Mouse (Mus musculus): ENCODE results near the gene Daxx.
A peak's percentile ranks its signal among the peaks of the same experiment; 100 is the strongest.
"Not testable (repeated sequence)": the region's sequence is repeated elsewhere in the genome, so short reads cannot be mapped to it uniquely, and the experiment has no call there.

The Daxx gene

DNA sequence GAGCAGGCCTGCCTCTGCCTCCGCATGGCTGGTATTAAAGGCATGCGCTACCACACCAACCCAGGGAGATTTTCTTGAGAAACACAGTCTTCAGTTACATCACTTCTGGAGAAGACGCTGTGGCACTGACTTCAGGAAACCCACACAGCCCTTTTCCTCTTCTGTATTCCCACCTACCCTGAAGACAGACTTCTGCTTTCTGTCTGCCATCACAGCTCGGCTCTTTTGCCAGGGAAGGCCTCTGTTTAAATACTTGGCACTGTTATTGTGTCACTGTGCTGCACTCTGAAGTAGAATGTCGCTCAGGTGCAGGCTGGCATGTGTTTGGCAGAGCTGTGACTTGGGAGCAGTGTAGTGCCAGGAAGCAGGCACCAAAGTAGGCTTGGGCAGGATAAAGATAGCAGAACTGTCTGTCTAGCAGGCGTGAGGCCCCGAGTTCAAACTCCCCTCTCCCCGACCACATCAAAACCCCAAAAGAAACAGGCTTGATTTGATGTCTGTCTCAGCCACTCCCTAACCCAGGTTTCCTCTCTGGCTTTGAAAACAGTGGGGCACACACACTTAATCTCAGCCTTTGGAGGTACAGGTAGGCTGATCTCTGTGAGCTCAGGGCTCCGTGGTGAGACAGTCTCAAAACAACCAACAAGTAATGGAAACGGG lies 38.3 kb downstream of the Daxx start:
- DNase-seq: no peak

DNA sequence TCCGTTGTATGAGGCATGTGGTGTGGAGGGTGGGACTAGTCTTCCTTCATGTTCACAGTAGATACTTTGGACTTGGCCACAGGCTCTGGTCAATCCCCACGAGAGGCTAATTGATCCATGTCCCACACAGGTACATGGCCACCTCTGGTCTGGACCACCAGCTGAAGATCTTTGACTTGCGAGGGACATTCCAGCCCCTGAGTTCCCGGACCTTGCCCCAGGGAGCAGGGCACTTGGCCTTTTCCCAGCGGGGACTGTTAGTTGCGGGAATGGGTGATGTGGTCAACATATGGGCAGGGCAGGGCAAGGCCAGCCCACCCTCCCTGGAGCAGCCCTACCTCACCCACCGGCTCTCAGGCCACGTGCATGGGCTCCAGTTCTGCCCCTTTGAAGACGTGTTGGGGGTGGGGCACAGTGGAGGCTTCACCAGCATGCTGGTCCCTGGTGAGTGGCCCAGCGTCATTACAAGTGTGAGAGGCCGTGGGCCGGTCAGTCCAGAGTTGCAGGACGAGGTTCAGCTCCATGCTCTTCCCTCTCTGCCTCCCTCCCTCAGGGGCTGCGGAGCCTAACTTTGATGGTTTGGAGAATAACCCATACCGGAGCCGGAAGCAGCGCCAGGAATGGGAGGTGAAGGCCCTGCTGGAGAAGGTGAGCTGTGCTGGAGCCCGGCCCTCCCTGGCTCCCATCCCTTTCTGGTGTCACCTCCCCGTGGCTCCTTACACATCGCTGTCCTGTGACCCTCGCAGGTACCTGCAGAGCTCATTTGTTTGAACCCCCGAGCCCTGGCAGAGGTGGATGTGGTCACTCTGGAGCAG lies 39.1 kb downstream of the Daxx start:
- no peak for DNase-seq

DNA sequence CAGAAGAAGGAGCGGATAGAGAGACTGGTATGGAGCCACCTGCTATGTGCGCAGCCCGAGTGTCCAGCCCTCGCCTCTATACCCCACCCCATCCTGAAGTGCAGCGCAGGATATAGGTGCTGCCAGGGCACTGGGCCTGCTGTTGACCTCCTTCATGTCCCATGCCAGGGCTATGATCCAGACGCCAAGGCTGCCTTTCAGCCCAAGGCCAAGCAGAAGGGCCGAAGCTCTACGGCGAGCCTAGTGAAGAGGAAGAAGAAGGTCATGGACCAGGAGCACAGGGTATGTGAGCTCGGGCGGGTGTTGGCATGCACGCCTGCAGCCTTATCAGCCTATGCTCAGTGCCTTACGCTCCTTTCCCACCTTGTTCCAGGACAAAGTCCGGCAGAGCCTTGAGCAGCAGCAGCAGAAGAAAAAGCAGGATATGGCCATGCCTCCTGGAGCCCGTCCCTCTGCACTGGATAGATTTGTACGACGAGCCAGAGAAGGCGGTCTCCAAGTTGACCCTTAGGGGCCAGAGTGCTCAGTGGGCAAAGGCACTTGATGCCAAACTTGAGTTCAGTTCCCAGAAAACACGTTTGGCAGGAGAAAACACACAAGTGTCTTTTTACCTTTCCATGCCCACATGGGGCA lies 39.8 kb downstream of the Daxx start:
- no peak for DNase-seq

DNA sequence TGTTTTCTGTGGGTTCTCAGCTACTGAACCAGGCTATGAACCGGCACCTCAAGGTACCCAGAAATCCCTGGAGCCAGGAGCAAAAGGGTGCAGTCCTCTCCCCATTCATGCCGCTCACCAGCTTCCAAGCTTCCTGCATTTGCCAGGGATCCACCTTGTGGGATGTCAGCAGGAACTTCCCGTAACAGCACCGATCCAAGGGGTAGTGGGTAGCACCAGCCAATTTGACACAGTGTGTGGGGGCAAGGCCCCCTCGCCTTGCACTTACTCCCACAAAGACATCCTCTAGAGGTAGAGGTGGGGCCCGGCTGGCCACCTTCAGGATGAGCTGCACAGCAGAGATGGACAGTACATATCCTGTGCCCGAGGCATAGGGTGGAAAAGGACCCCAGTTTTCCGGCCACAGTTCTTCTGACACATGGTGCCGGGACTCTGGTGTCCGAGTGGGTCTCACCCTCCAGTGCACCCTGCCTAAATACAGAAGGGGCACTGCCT lies 41.0 kb downstream of the Daxx start:
- no peak for DNase-seq

DNA sequence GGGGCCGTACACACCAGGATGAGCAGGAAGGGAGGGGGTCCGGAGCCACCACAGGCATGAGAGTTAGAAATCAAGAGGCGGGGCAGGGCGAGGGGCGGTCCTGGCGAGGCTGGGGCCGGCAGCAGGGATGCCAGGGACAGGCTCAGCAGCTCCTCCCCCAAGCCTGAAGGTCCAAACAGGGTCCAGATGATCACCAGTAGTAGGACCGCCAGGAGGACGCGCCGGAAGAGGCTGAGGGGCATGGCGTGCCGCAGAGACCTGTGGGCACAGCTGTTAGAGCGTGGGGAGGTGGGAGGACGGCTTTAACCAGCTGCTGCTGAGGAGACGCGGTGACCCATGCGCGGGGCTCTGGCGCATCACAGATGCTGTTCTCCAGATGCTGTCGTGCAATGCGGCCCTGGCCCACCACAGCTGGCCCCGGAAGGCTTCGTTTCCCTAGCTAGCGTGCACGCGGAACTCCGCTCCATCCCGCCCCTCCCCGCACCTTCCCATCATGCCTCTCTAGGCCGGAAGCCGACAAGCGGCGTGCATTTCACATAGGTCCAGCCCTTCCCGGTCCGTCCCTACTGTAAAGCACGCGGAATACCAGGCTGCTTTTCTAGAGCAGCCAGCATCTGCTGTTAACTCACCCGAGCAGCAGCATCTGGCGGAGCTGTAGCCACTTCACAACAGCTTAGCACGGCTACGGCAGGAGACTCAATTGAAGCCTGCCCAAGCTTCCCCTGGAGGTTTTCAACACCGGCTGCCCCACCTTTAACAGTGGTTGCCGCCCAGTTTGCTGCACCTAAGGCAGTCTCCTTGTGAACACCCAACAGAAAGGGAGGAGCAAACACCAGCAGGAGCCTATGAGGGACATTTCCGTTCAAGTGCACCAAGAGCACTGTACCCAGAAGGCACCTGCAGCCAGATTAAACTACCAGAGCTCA lies 42.1 kb downstream of the Daxx start, which contains the start of gene B3galt4:
B3galt4 (minus strand) TSS at position 468 of the 926 bp plus-strand sequence.
- peak; percentile 90 to 94 for DNase-seq

DNA sequence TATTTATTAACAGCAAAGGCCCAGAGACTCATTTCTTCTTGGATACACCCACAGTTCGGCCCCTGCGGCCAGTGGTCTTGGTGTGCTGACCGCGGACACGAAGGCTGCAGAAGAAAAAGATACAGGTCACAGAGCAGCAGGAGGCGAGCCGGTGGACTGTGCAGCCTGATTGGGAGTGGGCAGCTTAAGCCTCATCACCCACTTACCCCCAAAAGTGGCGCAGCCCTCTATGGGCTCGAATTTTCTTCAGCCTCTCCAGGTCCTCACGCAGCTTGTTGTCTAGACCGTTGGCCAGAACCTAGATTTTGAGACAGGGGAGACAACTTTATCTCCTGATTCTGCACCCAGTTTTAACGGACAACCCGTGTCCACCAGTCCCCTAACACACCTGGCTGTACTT lies 42.8 kb downstream of the Daxx start:
- DNase-seq: not testable (repeated sequence)

DNA sequence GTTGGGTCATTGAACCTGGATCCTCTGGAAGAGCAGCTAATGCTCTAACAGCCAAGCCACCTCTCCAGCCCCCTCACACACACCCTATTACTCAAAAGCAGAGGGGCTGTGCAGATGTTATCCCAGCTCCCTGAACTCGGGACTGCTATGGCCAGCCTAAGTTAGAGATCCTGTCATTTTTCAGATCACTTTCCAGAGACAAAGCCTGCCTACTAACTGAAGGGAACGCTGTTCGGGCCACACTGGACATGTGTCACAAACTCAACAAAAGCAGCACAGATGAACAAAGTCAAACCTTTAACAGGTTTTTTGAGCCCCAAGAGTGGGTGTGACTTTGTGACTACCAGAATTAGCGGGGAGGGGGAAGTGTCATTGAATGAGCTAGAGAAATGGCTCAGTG lies 43.7 kb downstream of the Daxx start:
- no peak for DNase-seq

DNA sequence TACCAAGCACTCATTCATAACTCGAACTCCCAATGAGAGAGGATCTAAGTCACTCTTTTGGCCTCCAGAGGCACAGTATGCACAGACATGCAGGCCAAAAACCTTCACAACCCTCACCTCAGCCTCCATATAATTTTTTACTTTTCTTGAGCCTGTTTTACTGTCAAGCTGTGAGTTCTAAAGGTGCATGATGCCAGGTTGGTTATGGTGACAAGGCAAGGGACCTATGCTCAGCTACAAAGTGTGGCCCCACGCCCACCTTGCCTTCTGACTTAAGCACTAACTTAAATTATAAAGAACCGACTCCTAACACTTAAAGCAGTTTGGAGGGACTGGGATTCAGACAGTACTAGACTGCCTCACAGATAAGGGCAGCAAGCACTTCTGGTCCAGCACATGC lies 44.1 kb downstream of the Daxx start:
- DNase-seq: no peak

DNA sequence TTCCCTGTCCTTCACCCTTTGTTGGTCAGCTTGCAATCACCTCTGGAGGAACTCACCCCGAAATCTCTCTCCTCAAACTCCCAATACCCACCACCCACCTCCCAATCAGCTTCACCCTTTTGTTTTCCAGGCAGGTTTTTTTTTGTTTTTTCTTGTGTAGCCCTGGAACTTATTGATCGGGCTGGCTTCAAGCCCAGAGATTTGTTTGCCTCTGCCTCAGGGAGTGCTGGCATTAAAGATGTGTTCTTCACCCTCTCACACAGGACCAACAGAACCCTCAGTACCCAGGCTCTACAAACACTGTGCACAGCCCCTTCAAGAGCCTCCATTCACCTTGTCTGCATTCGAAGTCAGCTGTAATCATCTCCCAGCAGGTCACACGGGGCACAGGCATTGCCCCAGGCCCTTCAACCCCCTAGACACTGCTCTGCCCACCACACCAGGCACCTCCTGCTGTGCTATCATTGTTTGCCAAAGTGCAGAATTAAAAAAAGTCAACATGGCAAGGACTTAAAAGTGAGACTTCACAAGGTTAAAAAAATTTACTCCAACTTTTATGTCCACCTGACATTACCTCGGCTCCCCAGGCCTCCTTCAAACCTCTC lies 44.8 kb downstream of the Daxx start:
- DNase-seq: no peak

DNA sequence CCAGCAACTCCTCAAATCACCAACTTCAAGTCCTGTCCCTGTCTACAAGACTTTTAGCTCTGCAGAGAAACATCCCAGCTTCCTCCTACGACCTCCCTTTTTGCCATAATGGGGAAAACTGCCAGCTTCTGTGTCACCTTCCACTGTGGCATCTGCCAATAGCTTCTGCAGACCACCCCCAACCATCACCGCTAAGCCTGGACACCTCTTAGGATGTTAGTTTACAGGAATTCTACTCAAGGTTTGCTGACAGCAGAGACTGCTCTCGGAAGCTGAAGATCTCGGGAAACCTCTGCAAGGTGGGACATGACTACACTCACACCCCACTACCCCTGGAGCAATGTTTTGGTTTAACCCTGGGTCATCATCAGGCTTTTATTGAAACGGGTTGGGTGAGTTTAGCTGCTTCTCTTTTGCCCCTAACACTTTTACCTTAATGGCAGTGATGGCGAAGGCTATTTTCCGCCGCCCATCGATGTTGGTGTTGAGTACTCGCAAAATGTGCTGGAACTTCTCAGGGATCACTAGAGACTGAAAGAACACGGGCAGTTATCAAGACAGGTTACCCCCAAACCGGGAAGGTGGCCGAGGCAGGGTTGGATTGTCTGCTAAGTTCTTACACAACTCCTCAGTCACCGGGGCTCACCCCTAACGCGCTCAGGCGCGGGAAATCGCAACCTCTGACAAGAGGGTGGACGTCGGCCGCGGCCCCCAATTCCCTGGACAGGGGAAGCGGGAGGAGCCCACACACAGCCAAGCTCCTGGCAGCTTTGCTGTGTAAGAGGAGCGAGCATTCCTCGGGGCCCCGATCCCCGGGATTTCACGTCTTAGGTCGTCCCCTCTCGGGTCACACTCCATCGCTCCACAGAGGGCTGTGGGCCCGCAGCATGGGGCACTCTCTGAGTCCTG lies 45.7 kb downstream of the Daxx start:
- DNase-seq: no peak

DNA sequence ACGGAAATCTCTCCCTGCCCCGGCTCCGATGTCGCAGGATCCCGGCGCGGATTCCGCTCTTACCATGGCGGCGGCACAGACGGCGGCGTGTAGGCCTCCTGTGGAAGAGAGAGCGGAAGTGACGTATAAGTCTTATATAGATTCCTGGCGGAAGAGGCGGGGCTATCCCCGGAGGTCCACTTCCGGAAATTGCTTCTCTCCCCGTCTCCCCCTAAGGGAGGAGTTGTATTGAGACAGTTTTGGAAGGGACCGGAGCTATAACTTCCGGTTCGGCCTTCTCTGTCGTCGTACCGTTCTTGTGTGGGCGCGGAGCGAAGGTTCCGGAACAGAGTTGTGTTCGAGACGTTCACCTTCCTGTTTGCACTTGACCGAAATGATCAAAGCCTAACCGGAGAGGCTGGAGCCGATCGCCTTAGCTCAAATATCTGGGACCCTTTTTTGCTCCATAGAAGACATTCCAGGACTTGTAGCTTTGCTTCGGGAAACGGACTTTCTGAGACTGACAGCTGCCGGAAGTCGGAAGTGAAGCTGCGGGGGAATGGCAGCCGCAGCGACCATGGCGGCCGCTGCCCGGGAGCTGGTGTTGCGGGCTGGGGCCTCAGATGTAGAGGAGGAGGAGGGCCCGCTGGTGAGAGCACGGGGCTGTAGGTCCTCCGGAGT lies 46.5 kb downstream of the Daxx start, which contains the start of the genes Vps52 and Rps18:
Vps52 (plus strand) TSS at position 258 of the 660 bp plus-strand sequence.
Rps18 (minus strand) TSS at position 447 of the 660 bp plus-strand sequence.
- peak; percentile 92 to 95 for DNase-seq

DNA sequence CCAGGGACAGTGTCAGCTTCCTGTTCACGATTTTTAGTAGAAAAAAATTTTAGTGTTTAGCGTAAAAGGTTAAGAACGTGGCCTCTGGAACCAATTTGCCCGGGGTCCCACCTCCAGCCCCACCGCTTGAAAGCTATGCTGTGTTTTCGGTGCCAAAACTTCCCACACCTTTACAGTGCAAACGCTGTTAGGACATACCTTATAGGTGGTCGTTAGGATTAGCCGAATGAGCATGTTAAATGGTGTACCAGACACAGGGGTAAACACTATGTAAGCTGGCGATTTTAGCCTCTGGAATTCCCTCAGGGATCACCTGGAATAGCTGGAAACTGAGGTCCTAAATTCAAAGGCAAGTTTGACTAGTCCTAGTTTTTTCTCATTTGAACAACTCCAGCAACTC lies 47.1 kb downstream of the Daxx start:
- DNase-seq: no peak

DNA sequence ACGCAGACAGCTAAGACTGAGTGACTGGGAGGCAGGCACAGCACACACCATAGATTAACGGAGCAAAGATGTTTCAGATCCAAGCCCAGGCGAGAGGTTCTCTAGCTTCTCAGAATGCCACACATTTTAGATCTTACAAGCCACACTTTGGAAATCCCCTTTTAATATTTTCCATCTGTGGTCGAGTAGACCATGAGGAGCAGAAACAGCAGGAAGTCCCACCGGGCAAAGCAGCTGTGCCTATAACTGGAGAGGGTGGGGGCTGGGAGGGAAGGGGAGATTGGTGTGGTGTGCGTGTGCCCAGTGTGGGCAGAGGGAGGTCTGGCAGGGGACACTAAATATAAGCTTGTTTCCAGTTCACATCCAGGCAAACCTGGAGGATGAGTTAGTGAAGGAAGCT lies 48.3 kb downstream of the Daxx start:
- DNase-seq: no peak

DNA sequence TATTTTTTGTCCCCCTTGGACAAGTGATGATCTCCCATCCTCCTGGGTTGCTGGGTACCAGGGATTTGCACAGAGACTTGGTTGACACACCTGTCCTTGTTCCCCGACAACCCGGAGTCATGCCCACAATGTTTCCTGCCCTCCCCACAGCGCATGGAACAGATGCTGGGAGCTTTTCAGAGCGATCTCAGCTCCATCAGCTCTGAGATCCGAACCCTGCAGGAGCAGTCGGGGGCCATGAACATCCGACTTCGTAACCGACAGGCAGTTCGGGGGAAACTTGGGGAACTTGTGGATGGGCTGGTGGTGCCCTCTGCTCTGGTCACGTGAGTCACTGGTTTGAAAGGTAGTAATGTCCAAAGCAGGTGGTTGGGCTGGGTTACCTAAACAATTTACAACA lies 49.2 kb downstream of the Daxx start:
- DNase-seq: no peak

DNA sequence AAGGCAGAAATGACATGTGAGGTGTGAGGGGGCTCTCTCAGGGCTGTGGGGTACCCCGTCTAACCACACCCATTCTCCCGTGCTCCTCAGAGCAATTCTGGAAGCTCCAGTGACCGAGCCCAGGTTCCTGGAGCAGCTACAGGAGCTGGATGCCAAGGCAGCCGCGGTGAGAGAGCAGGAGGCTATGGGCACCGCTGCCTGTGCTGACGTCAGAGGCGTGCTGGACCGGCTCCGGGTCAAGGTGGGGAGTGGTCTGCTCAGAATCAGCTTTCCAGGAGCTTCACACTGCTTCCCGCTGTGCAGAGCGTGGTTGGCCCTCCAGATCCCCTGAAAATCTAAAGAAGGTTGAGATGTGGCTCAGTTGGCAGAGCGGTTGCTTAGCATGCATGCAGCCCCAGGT lies 49.9 kb downstream of the Daxx start:
- DNase-seq: no peak

DNA sequence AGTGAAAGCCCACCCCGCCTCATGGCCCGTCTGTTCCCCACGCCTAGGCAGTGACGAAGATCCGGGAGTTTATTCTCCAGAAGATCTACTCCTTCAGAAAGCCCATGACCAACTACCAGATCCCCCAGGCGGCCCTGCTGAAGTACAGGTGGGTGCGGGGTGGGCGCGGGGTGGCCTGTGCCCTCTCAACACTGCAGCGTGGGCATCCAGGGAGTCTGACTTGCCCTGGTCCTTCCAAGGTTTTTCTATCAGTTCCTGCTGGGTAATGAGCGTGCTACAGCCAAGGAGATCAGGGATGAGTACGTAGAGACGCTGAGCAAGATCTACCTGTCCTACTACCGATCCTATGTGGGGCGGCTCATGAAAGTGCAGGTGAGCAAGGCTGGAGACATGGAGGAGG lies 50.7 kb downstream of the Daxx start:
- no peak for DNase-seq

DNA sequence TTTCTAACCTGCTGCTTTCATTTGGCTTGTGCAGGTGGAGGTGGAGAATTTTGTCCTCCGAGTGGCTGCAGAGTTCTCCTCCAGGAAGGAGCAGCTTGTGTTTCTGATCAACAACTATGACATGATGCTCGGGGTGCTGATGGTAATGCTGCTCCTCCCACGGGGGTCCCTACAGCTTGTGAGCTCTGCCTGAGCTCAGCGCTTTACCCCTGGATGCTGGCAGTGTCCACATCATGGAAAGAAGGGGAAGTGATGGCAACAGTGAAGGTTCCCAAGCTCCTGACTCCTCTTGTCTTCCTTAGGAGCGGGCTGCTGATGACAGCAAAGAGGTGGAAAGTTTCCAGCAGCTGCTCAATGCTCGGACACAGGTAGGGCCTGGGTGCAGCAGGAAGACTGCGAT lies 53.7 kb downstream of the Daxx start:
- no peak for DNase-seq
